Mouse (Mus musculus) CH12.LX (cell line): ENCODE results near the gene Trim44.

Source experiments
- CHD2 ChIP-seq: IDR thresholded peaks from 2 replicates; pipeline ENCODE4 v1.6.1; 2011; ENCODE audit warnings: low read length, improper control_type of control experiment
- CTCF ChIP-seq, 2 experiments: IDR thresholded peaks in 1 of 2; conservative IDR thresholded peaks in 1 of 2; 2 replicates each; pipeline ENCODE4 v1.5.1; 2011 to 2012; ENCODE audit warnings: low read depth in 2 of 2, low read length in 2 of 2, improper control_type of control experiment in 1 of 2, inconsistent platforms in 1 of 2, mild to moderate bottlenecking in 1 of 2, moderate library complexity in 1 of 2
- E2F4 ChIP-seq: IDR thresholded peaks from 2 replicates; pipeline ENCODE4 v1.6.1; 2011; ENCODE audit warnings: low read depth, low read length, improper control_type of control experiment; ENCODE audit not compliant: insufficient replicate concordance
- KAT2A ChIP-seq: IDR thresholded peaks from 2 replicates; pipeline ENCODE4 v1.6.1; 2012; ENCODE audit warnings: low read length, improper control_type of control experiment, inconsistent platforms; ENCODE audit not compliant: insufficient replicate concordance
- MEF2A ChIP-seq: IDR thresholded peaks from 2 replicates; pipeline ENCODE4 v1.6.1; 2014; ENCODE audit warnings: low read depth, mild to moderate bottlenecking, inconsistent platforms, low read length, improper control_type of control experiment, borderline replicate concordance
- NELFE ChIP-seq: IDR thresholded peaks from 2 replicates; pipeline ENCODE4 v1.6.1; 2011; ENCODE audit warnings: low read depth, low read length, improper control_type of control experiment
- NRF1 ChIP-seq: IDR thresholded peaks from 2 replicates; pipeline ENCODE4 v1.6.1; 2014; ENCODE audit warnings: low read depth, mild to moderate bottlenecking, inconsistent platforms, low read length, improper control_type of control experiment, moderate library complexity
- POLR2A ChIP-seq: IDR thresholded peaks from 2 replicates; pipeline ENCODE4 v1.6.1; 2011; ENCODE audit warnings: low read depth, mild to moderate bottlenecking, improper control_type of control experiment, low read length
- SMC3 ChIP-seq: IDR thresholded peaks from 2 replicates; pipeline ENCODE4 v1.6.1; 2011; ENCODE audit warnings: low read depth, low read length, improper control_type of control experiment
- TBP ChIP-seq: conservative IDR thresholded peaks from 2 replicates; pipeline ENCODE4 v1.6.1; 2011; ENCODE audit warnings: low read depth, low read length, improper control_type of control experiment

- TF ChIP-seq CTCF (conservative IDR thresholded peaks at IDR 0.05 in 1 of 2, IDR thresholded peaks at IDR 0.05 in 1 of 2; ENCODE audit: low read depth in 2 of 2, low read length in 2 of 2), result no peak
- TF ChIP-seq NRF1, result no peak
- no peak for TF ChIP-seq E2F4
- no peak for TF ChIP-seq NELFE
- TF ChIP-seq KAT2A, result no peak
- no peak for TF ChIP-seq CHD2
- TF ChIP-seq POLR2A, result no peak
- TF ChIP-seq SMC3, result no peak
- TF ChIP-seq TBP, result no peak
- TF ChIP-seq MEF2A, result no peak
Measured at GRCm38 (mm10) chr2:102273280-102273679, 134.3 kb downstream of the Trim44 start.
